Mouse (Mus musculus) Patski (cell line): Measurements from ENCODE around the gene Ubl4b. TPM values are rescaled to one million over a fixed set of nuclear protein-coding genes. Genes with fewer than 3 reads are reported as not detected.

Experiments used
- ATAC-seq: fragments of 100-300 bp; one replicate; pipeline ENCODE4 v1.8.0; 2021
- CTCF ChIA-PET: fragments of 350-600 bp; sonication (Branson Sonifier 250); formaldehyde crosslinking; loops from one replicate; lab custom pipeline; 2022; ENCODE audit warnings: inconsistent platforms; lab: Charles Lee
- POLR2A ChIA-PET: fragments of 350-600 bp; sonication (Branson Sonifier 250); formaldehyde crosslinking; loops from one replicate; lab custom pipeline; 2022; ENCODE audit warnings: antibody characterized with exemption, inconsistent platforms; lab: Charles Lee
- DNase-seq: peaks from one replicate; pipeline ENCODE4 v3.0.0-alpha.2; 2011; ENCODE audit warnings: low read depth, low spot score
- H3K27me3 ChIP-seq: fragments of 371-371 bp; one replicate; pipeline ENCODE4 v1.5.1; 2021
- CTCF ChIP-seq: fragments of 100-300 bp; IDR thresholded peaks from one replicate; pipeline ENCODE4 v1.5.1; 2021
- in situ Hi-C: fragments of 300-500 bp; cut with MboI; formaldehyde crosslinking; loops from 3 replicates; pipeline ENCODE4 v1.11.1; 2018; ENCODE audit warnings: low pct_unique_long_range_greater_than_20kb, mixed read lengths
- polyA plus RNA-seq: library from polyadenylated mRNA; unstranded; gene quantifications from one replicate; pipeline ENCODE4 v1.2.3, GENCODE M21; 2021

Ubl4b gene
- polyA plus RNA-seq, 1 experiment from 2014 or later: not detected

GRCm38 (mm10) chr3:107586504-107586903 lies 31.6 kb upstream of the Ubl4b start:
- DNase-seq (no peak), ATAC-seq (no peak)
- ChIA-PET CTCF (interaction anchor here (1.2 to 2.5 kb wide), 3 partner anchors 14 to 27 kb away, joined by 3 to 14 read pairs (median 4); no protein-coding TSS in a partner anchor), POLR2A (no interaction called here)
- TF ChIP-seq CTCF: no peak
- in situ Hi-C loops: no loop called here
- peaks cover 12% of the 10 kb centered on the region for H3K27me3 ChIP-seq

GRCm38 (mm10) chr3:107583893-107584292 lies 29.0 kb upstream of the Ubl4b start:
- CTCF ChIA-PET: interaction anchor here (1.1 to 2.2 kb wide), 2 partner anchors 9 to 25 kb away, joined by 3 to 8 read pairs; no protein-coding TSS in a partner anchor
- no peak for TF ChIP-seq CTCF
- in situ Hi-C loops: no loop called here
- peaks cover 17% of the 10 kb centered on the region for H3K27me3 ChIP-seq
- POLR2A ChIA-PET: no interaction called here
- DNase-seq (no peak), ATAC-seq (no peak)

- no peak for TF ChIP-seq CTCF
- ATAC-seq (no peak), DNase-seq (no peak)
- peaks cover 17% of the 10 kb centered on the region for H3K27me3 ChIP-seq
- CTCF ChIA-PET: interaction anchor here (1.1 kb wide), 1 partner anchor 8 kb away, joined by 3 read pairs; no protein-coding TSS in a partner anchor
- in situ Hi-C loops: no loop called here
- POLR2A ChIA-PET: no interaction called here
These were observed 28.2 kb upstream of the Ubl4b start for GRCm38 (mm10) chr3:107582875-107583767.

GRCm38 (mm10) chr3:107582130-107582874 lies 27.4 kb upstream of the Ubl4b start:
- no peak for ATAC-seq
- POLR2A ChIA-PET: interaction anchor here (0.7 kb wide), 1 partner anchor 25 kb away, joined by 4 read pairs; no protein-coding TSS in a partner anchor
- in situ Hi-C loops: no loop called here
- no peak for TF ChIP-seq CTCF
- CTCF ChIA-PET: interaction anchor here (3.5 to 6.6 kb wide), 2 partner anchors 11 to 22 kb away, joined by 21 to 78 read pairs; no protein-coding TSS in a partner anchor
- peaks cover 17% of the 10 kb centered on the region for H3K27me3 ChIP-seq
- no peak for DNase-seq

GRCm38 (mm10) chr3:107581103-107582010 lies 26.5 kb upstream of the Ubl4b start:
- CTCF ChIA-PET: interaction anchor here (0.6 to 6.6 kb wide), 12 partner anchors 8 to 34 kb away, joined by 3 to 78 read pairs (median 8); partner anchors contain the start of genes Alx3 and Ubl4b
- TF ChIP-seq CTCF: no peak
- peaks cover 17% of the 10 kb centered on the region for H3K27me3 ChIP-seq
- DNase-seq (no peak), ATAC-seq (no peak)
- in situ Hi-C loops: no loop called here
- POLR2A ChIA-PET: interaction anchor here (0.7 to 1.3 kb wide), 3 partner anchors 9 to 26 kb away, joined by 4 read pairs; no protein-coding TSS in a partner anchor

GRCm38 (mm10) chr3:107579466-107579865 lies 24.6 kb upstream of the Ubl4b start:
- DNase-seq: no peak
- ChIA-PET CTCF (interaction anchor here (0.8 to 6.6 kb wide), 18 partner anchors 8 to 96 kb away, joined by 3 to 78 read pairs (median 8); partner anchors contain the start of genes Alx3 and Ubl4b), POLR2A (interaction anchor here (1.0 to 1.3 kb wide), 2 partner anchors 19 to 24 kb away, joined by 4 to 6 read pairs; no protein-coding TSS in a partner anchor)
- in situ Hi-C loops: loop anchor here (10.0 kb wide), 1 partner anchor 345 kb away; the partner anchor contains the start of genes A630076J17Rik and Prok1
- ATAC-seq: peak; percentile 36
- H3K27me3 ChIP-seq: peaks cover 17% of the 10 kb centered on the region
- peak; percentile 93 for TF ChIP-seq CTCF

GRCm38 (mm10) chr3:107577810-107578390 lies 23.0 kb upstream of the Ubl4b start:
- CTCF ChIA-PET: interaction anchor here (0.6 to 6.6 kb wide), 5 partner anchors 10 to 28 kb away, joined by 3 to 78 read pairs (median 10); partner anchors contain the start of gene Ubl4b
- POLR2A ChIA-PET: no interaction called here
- peaks cover 11% of the 10 kb centered on the region for H3K27me3 ChIP-seq
- TF ChIP-seq CTCF: no peak
- DNase-seq (no peak), ATAC-seq (no peak)
- in situ Hi-C loops: loop anchor here (10.0 kb wide), 1 partner anchor 343 kb away; the partner anchor contains the start of genes A630076J17Rik and Prok1

- in situ Hi-C loops: loop anchor here (10.0 kb wide), 1 partner anchor 342 kb away; the partner anchor contains the start of genes A630076J17Rik and Prok1
- no peak for ATAC-seq
- ChIA-PET POLR2A (interaction anchor here (0.7 kb wide), 1 partner anchor 26 kb away, joined by 9 read pairs; no protein-coding TSS in a partner anchor), CTCF (interaction anchor here (1.3 to 6.6 kb wide), 5 partner anchors 11 to 36 kb away, joined by 3 to 78 read pairs (median 10); partner anchors contain the start of gene Ubl4b)
- DNase-seq: no peak
- H3K27me3 ChIP-seq: peaks cover 8% of the 10 kb centered on the region
- no peak for TF ChIP-seq CTCF
These were observed 21.9 kb upstream of the Ubl4b start for GRCm38 (mm10) chr3:107576807-107577206.
